Mouse (Mus musculus) testis, adult 2 months (tissue): ENCODE data around the gene Csnk2a1.

Experiments used
- CTCF ChIP-seq: fragments of 200-500 bp; IDR thresholded peaks from 2 replicates; pipeline ENCODE4 v1.5.1; 2012; ENCODE audit warnings: low read depth, mild to moderate bottlenecking, inconsistent platforms, low read length, moderate library complexity; ENCODE audit not compliant: control insufficient read depth, insufficient read depth, insufficient replicate concordance
- POLR2A ChIP-seq: fragments of 200-500 bp; IDR thresholded peaks from 2 replicates; pipeline ENCODE4 v1.6.1; 2012; ENCODE audit warnings: low read depth, mild to moderate bottlenecking, inconsistent platforms, low read length, moderate library complexity; ENCODE audit not compliant: control insufficient read depth

GRCm38 (mm10) chr2:152227051-152227481, 427 bp downstream of the Csnk2a1 start:
- TF ChIP-seq CTCF (no peak), POLR2A (no peak)
